Mouse (Mus musculus) liver, postnatal 0 days (tissue): Measurements from ENCODE around the gene Plekhd1. TPM values are rescaled to one million over a fixed set of nuclear protein-coding genes. Genes with fewer than 3 reads are reported as not detected.

Source experiments
- ATAC-seq: fragments of 200-750 bp; cut with Nextera tagmentation; 2 replicates; pipeline ENCODE4 v1.8.0; 2017; ENCODE audit warnings: mild to moderate bottlenecking, moderate library complexity
- DNase-seq: peaks from one replicate; pipeline ENCODE4 v3.0.0-alpha.2; 2016
- H3K27ac ChIP-seq: fragments of 300-500 bp; sonication (generic); 2 replicates; pipeline ENCODE4 v1.5.1; 2014; ENCODE audit warnings: antibody characterized with exemption, moderate library complexity, mild to moderate bottlenecking, low read depth
- H3K27me3 ChIP-seq: fragments of 300-500 bp; sonication (generic); 2 replicates; pipeline ENCODE4 v1.6.1; 2014; ENCODE audit warnings: low read length, control low read depth, mixed read lengths; ENCODE audit not compliant: insufficient read depth
- H3K36me3 ChIP-seq: fragments of 300-500 bp; sonication (generic); replicated peaks from 2 replicates; pipeline ENCODE4 v1.6.1; 2014; ENCODE audit warnings: mild to moderate bottlenecking, control low read depth, low read length, moderate library complexity, mixed read lengths; ENCODE audit not compliant: insufficient read depth
- H3K4me1 ChIP-seq: fragments of 300-500 bp; sonication (generic); 2 replicates; pipeline ENCODE4 v1.6.1; 2014; ENCODE audit warnings: antibody characterized with exemption, mild to moderate bottlenecking, control low read depth; ENCODE audit not compliant: insufficient read depth
- H3K4me2 ChIP-seq: fragments of 300-500 bp; sonication (generic); 2 replicates; pipeline ENCODE4 v1.6.1; 2014; ENCODE audit warnings: low read depth, mild to moderate bottlenecking, low read length, moderate library complexity, mixed read lengths
- H3K4me3 ChIP-seq: fragments of 300-500 bp; sonication (generic); 2 replicates; pipeline ENCODE4 v1.5.1; 2014; ENCODE audit warnings: low read depth, low read length
- H3K9ac ChIP-seq: fragments of 300-500 bp; sonication (generic); replicated peaks from 2 replicates; pipeline ENCODE4 v1.6.1; 2014; ENCODE audit warnings: mild to moderate bottlenecking, moderate library complexity
- H3K9me3 ChIP-seq: fragments of 300-500 bp; sonication (generic); 2 replicates; pipeline ENCODE4 v1.6.1; 2016; ENCODE audit warnings: mild to moderate bottlenecking, control low read depth, low read length, mixed read lengths
- CTCF ChIP-seq: sonication (generic); IDR thresholded peaks from 2 replicates; pipeline ENCODE4 v1.5.1; 2016; ENCODE audit warnings: antibody characterized with exemption, low read depth
- EP300 ChIP-seq: IDR thresholded peaks from 2 replicates; pipeline ENCODE4 v1.6.1; 2016; ENCODE audit warnings: antibody characterized with exemption, low read depth, mild to moderate bottlenecking
- WGBS: fragments of 180-500 bp; shearing (Covaris S2); extraction: QIAGEN DNeasy Blood & Tissue Kit; methylation state at CpG from one replicate; pipeline ENCODE4 v1.1.7; 2014; ENCODE audit not compliant: insufficient replicate concordance; 5-methylcytosine and 5-hydroxymethylcytosine counted together
- polyA plus RNA-seq: library from polyadenylated mRNA; unstranded; fragments of >200 nt; fragmentation: Nextera tagmentation; extraction: Ambion mirVana; gene quantifications from 2 replicates; pipeline ENCODE4 v1.2.1, GENCODE M21; 2015

Gene Plekhd1
- polyA plus RNA-seq, 1 experiment from 2014 or later, result 0.13 TPM

GRCm38 (mm10) chr12:80706208-80706914, 14.0 kb downstream of the Plekhd1 start:
- no peaks in the 10 kb centered on the region for H3K4me1 ChIP-seq
- WGBS, result 52% methylated on average over 11 of the region's 11 CpGs
- H3K9ac ChIP-seq, result no peak overlapping the region
- DNase-seq (no peak), ATAC-seq (no peak)
- no peak for TF ChIP-seq CTCF
- TF ChIP-seq EP300, result no peak
- no peak overlapping the region for H3K4me2 ChIP-seq
- no peak overlapping the region for H3K27ac ChIP-seq
- no peaks in the 10 kb centered on the region for H3K27me3 ChIP-seq
- H3K4me3 ChIP-seq, result no peak overlapping the region
- no peaks in the 10 kb centered on the region for H3K36me3 ChIP-seq
- H3K9me3 ChIP-seq, result no peaks in the 10 kb centered on the region

- H3K4me1 ChIP-seq, result no peaks in the 10 kb centered on the region
- no peak overlapping the region for H3K4me2 ChIP-seq
- no peak for ATAC-seq
Measured at GRCm38 (mm10) chr12:80706915-80707604, 14.7 kb downstream of the Plekhd1 start.

GRCm38 (mm10) chr12:80715915-80716314, 23.5 kb downstream of the Plekhd1 start:
- Histone ChIP-seq H3K4me1 (no peaks in the 10 kb centered on the region), H3K27ac (no peak overlapping the region), H3K9ac (no peak overlapping the region), H3K4me3 (no peak overlapping the region), H3K36me3 (no peaks in the 10 kb centered on the region), H3K9me3 (no peaks in the 10 kb centered on the region), H3K27me3 (no peaks in the 10 kb centered on the region), H3K4me2 (no peak overlapping the region)
- ATAC-seq (no peak), DNase-seq (no peak)
- 67% methylated on average over 6 of the region's 6 CpGs for WGBS
- no peak for TF ChIP-seq CTCF

More at GRCm38 (mm10) chr12:80706915-80707604, 14.7 kb downstream of the Plekhd1 start:
- Histone ChIP-seq H3K36me3 (no peaks in the 10 kb centered on the region), H3K9ac (no peak overlapping the region), H3K27ac (no peak overlapping the region), H3K27me3 (no peaks in the 10 kb centered on the region), H3K4me3 (no peak overlapping the region), H3K9me3 (no peaks in the 10 kb centered on the region)
- no peak for DNase-seq
- TF ChIP-seq EP300 (no peak), CTCF (no peak)
- WGBS, result 46% methylated on average over 6 of the region's 6 CpGs

- no peak overlapping the region for H3K27ac ChIP-seq
Measured at GRCm38 (mm10) chr12:80719141-80719540, 26.8 kb downstream of the Plekhd1 start.

GRCm38 (mm10) chr12:80720507-80720906, 28.1 kb downstream of the Plekhd1 start:
- Histone ChIP-seq H3K4me3 (no peak overlapping the region), H3K27me3 (no peaks in the 10 kb centered on the region), H3K9me3 (no peaks in the 10 kb centered on the region), H3K9ac (no peak overlapping the region), H3K4me1 (no peaks in the 10 kb centered on the region), H3K36me3 (no peaks in the 10 kb centered on the region), H3K4me2 (no peak overlapping the region), H3K27ac (no peak overlapping the region)
- ATAC-seq (no peak), DNase-seq (no peak)
- TF ChIP-seq EP300 (no peak), CTCF (no peak)
- 75% methylated on average over 12 of the region's 12 CpGs for WGBS

More at GRCm38 (mm10) chr12:80719141-80719540, 26.8 kb downstream of the Plekhd1 start:
- no peaks in the 10 kb centered on the region for H3K27me3 ChIP-seq
- no peaks in the 10 kb centered on the region for H3K36me3 ChIP-seq
- 19% methylated on average over 2 of the region's 2 CpGs for WGBS
- no peaks in the 10 kb centered on the region for H3K9me3 ChIP-seq
- H3K4me2 ChIP-seq, result no peak overlapping the region
- H3K9ac ChIP-seq, result no peak overlapping the region
- DNase-seq (no peak), ATAC-seq (no peak)
- no peak for TF ChIP-seq EP300
- no peak for TF ChIP-seq CTCF
- H3K4me1 ChIP-seq, result no peaks in the 10 kb centered on the region
- H3K4me3 ChIP-seq, result no peak overlapping the region

- H3K4me3 ChIP-seq, result no peak overlapping the region
- ATAC-seq (no peak), DNase-seq (no peak)
- no peaks in the 10 kb centered on the region for H3K9me3 ChIP-seq
- no peaks in the 10 kb centered on the region for H3K36me3 ChIP-seq
- WGBS, result 86% methylated on average over 15 of the region's 15 CpGs
- H3K4me2 ChIP-seq, result no peak overlapping the region
- no peak overlapping the region for H3K27ac ChIP-seq
- TF ChIP-seq EP300 (no peak), CTCF (no peak)
- no peaks in the 10 kb centered on the region for H3K27me3 ChIP-seq
- H3K9ac ChIP-seq, result no peak overlapping the region
- H3K4me1 ChIP-seq, result no peaks in the 10 kb centered on the region
Measured at GRCm38 (mm10) chr12:80721458-80721857, 29.1 kb downstream of the Plekhd1 start.
